Mouse (Mus musculus) embryonic facial prominence, embryonic 14.5 days (tissue): ENCODE measurements around the gene AI467606. TPM values are rescaled to one million over a fixed set of nuclear protein-coding genes. Genes with fewer than 3 reads are reported as not detected.

Experiments
- ATAC-seq: fragments of 200-750 bp; cut with Nextera tagmentation; 2 replicates; pipeline ENCODE4 v1.8.0; 2017; ENCODE audit warnings: low read depth, moderate number of reproducible peaks, moderate TSS enrichment
- DNase-seq: peaks from one replicate; pipeline ENCODE4 v3.0.0-alpha.2; 2015; ENCODE audit warnings: low spot score
- H3K27ac ChIP-seq: fragments of 300-500 bp; sonication (generic); replicated peaks from 2 replicates; pipeline ENCODE4 v1.5.1; 2014; ENCODE audit warnings: low read depth, mild to moderate bottlenecking, low read length, moderate library complexity
- H3K27me3 ChIP-seq: fragments of 300-500 bp; sonication (generic); replicated peaks from 2 replicates; pipeline ENCODE4 v1.6.1; 2014; ENCODE audit warnings: low read length; ENCODE audit not compliant: control insufficient read depth, insufficient read depth
- H3K36me3 ChIP-seq: fragments of 300-500 bp; sonication (generic); 2 replicates; pipeline ENCODE4 v1.6.1; 2014; ENCODE audit warnings: low read length, mixed read lengths; ENCODE audit not compliant: control insufficient read depth, insufficient read depth
- H3K4me1 ChIP-seq: fragments of 300-500 bp; sonication (generic); 2 replicates; pipeline ENCODE4 v1.6.1; 2014; ENCODE audit warnings: antibody characterized with exemption, low read length; ENCODE audit not compliant: control insufficient read depth, insufficient read depth
- H3K4me2 ChIP-seq: fragments of 300-500 bp; sonication (generic); 2 replicates; pipeline ENCODE4 v1.6.1; 2014; ENCODE audit warnings: low read depth, mild to moderate bottlenecking, low read length, moderate library complexity, mixed read lengths
- H3K4me3 ChIP-seq: fragments of 300-500 bp; sonication (generic); 2 replicates; pipeline ENCODE4 v1.5.1; 2014; ENCODE audit warnings: low read depth, mild to moderate bottlenecking, low read length
- H3K9ac ChIP-seq: fragments of 300-500 bp; sonication (generic); 2 replicates; pipeline ENCODE4 v1.6.1; 2014; ENCODE audit warnings: low read depth, mild to moderate bottlenecking, low read length, moderate library complexity, mixed read lengths
- H3K9me3 ChIP-seq: fragments of 300-500 bp; sonication (generic); 2 replicates; pipeline ENCODE4 v1.6.1; 2016; ENCODE audit warnings: low read length; ENCODE audit not compliant: control insufficient read depth
- WGBS: fragments of 180-500 bp; shearing (Covaris S2); extraction: QIAGEN DNeasy Blood & Tissue Kit; methylation state at CpG from one replicate; pipeline ENCODE4 v1.1.7; 2014; 5-methylcytosine and 5-hydroxymethylcytosine counted together
- microRNA-seq: library from miRNA; unstranded; fragments of <30 nt; microRNA quantifications from one replicate; pipeline ENCODE4, GENCODE M21; 2016; ENCODE audit warnings: borderline number of aligned reads
- polyA plus RNA-seq: library from polyadenylated mRNA; unstranded; fragments of >200 nt; fragmentation: Nextera tagmentation; extraction: Ambion mirVana; gene quantifications from 2 replicates; pipeline ENCODE4 v1.2.1, GENCODE M21; 2014

AI467606 gene
- polyA plus RNA-seq, 1 experiment from 2014 or later = 4.5 TPM

GRCm38 (mm10) chr7:127142666-127143065, 51.5 kb downstream of the AI467606 start:
- 87% methylated on average over 4 of the region's 4 CpGs for WGBS
- DNase-seq = no peak
- H3K36me3 ChIP-seq = no peaks in the 10 kb centered on the region
- no peaks in the 10 kb centered on the region for H3K9me3 ChIP-seq
- no peak overlapping the region for H3K27ac ChIP-seq
- H3K9ac ChIP-seq = no peak overlapping the region
- no peak overlapping the region for H3K4me3 ChIP-seq
- ATAC-seq = no peak
- no peaks in the 10 kb centered on the region for H3K27me3 ChIP-seq
- no peaks in the 10 kb centered on the region for H3K4me1 ChIP-seq
- no peak overlapping the region for H3K4me2 ChIP-seq

Small RNA genes lying within 50 kb of the gene (microRNA-seq; reads per million reads assigned to microRNA genes)
- not detected for gene Gm44343

Other genes starting within 250 kb of the AI467606 start
- 1.7 and 2.0 TPM in 2 replicates for gene Doc2a, start 243.9 kb upstream of the AI467606 start, polyA plus RNA-seq
- gene Hirip3, start 229.4 kb upstream of the AI467606 start, polyA plus RNA-seq = 13.2 and 14.8 TPM in 2 replicates
- gene Ino80e, start 229.0 kb upstream of the AI467606 start, polyA plus RNA-seq = 75.0 and 86.1 TPM in 2 replicates
- 29.1 and 31.9 TPM in 2 replicates for gene Taok2, start 206.7 kb upstream of the AI467606 start, polyA plus RNA-seq
- gene Tmem219, start 168.4 kb upstream of the AI467606 start, polyA plus RNA-seq = 30.2 and 33.2 TPM in 2 replicates
- gene Kctd13, start 162.5 kb upstream of the AI467606 start, polyA plus RNA-seq = 13.7 and 16.8 TPM in 2 replicates
- gene Asphd1, start 141.8 kb upstream of the AI467606 start, polyA plus RNA-seq = 0.29 and 0.61 TPM in 2 replicates
- gene Sez6l2, start 140.8 kb upstream of the AI467606 start, polyA plus RNA-seq = 1.6 and 2.1 TPM in 2 replicates
- gene Cdipt, start 115.4 kb upstream of the AI467606 start, polyA plus RNA-seq = 88.0 and 98.2 TPM in 2 replicates
- gene Cdiptos, start 115.3 kb upstream of the AI467606 start, polyA plus RNA-seq = 1.3 and 1.8 TPM in 2 replicates
- gene Mvp, start 76.7 kb upstream of the AI467606 start, polyA plus RNA-seq = 9.5 and 9.9 TPM in 2 replicates
- 0.39 TPM in 1 of 2 replicates, not detected in the other for gene Pagr1b, start 74.9 kb upstream of the AI467606 start, polyA plus RNA-seq
- 12.8 and 30.5 TPM in 2 replicates for gene Pagr1a, start 74.0 kb upstream of the AI467606 start, polyA plus RNA-seq
- 53.5 and 66.6 TPM in 2 replicates for gene Gm42742, start 70.3 kb upstream of the AI467606 start, polyA plus RNA-seq
- 19.5 and 21.6 TPM in 2 replicates for gene Prrt2, start 70.1 kb upstream of the AI467606 start, polyA plus RNA-seq
- gene Maz, start 64.3 kb upstream of the AI467606 start, polyA plus RNA-seq = 57.3 TPM in 2 replicates
- gene Kif22, start 48.9 kb upstream of the AI467606 start, polyA plus RNA-seq = 74.9 and 96.4 TPM in 2 replicates
- not detected in 2 replicates for gene Zg16, start 4.0 kb upstream of the AI467606 start, polyA plus RNA-seq
- 4.8 and 6.8 TPM in 2 replicates for gene Qprt, start 30.9 kb downstream of the AI467606 start, polyA plus RNA-seq
- 0.32 and 0.34 TPM in 2 replicates for gene Spn, start 46.5 kb downstream of the AI467606 start, polyA plus RNA-seq
- gene Cd2bp2, start 104.7 kb downstream of the AI467606 start, polyA plus RNA-seq = 45.4 and 55.1 TPM in 2 replicates
- gene Tbc1d10b, start 117.1 kb downstream of the AI467606 start, polyA plus RNA-seq = 25.0 and 27.1 TPM in 2 replicates
- gene Mylpf, start 117.5 kb downstream of the AI467606 start, polyA plus RNA-seq = 1,018 and 1,489 TPM in 2 replicates
- 14.0 and 17.2 TPM in 2 replicates for gene Zfp553, start 141.7 kb downstream of the AI467606 start, polyA plus RNA-seq
- gene Sept1, start 141.8 kb downstream of the AI467606 start, polyA plus RNA-seq = 12.5 and 15.9 TPM in 2 replicates
- 53.4 and 54.0 TPM in 2 replicates for gene Zfp771, start 152.9 kb downstream of the AI467606 start, polyA plus RNA-seq
- gene Dctpp1, start 169.3 kb downstream of the AI467606 start, polyA plus RNA-seq = 154 and 157 TPM in 2 replicates
- 59.6 and 62.2 TPM in 2 replicates for gene Sephs2, start 182.7 kb downstream of the AI467606 start, polyA plus RNA-seq
- 1.2 and 1.7 TPM in 2 replicates for gene Itgal, start 204.9 kb downstream of the AI467606 start, polyA plus RNA-seq